Mouse (Mus musculus) CH12.LX (cell line): Measurements from ENCODE around the gene Itprip. TPM values are rescaled to one million over a fixed set of nuclear protein-coding genes. Genes with fewer than 3 reads are reported as not detected.
A peak's percentile ranks its signal among the peaks of the same experiment; 100 is the strongest.

Experiments
- DNase-seq: peaks from one replicate; pipeline ENCODE4 v3.0.0-alpha.2; 2013; ENCODE audit errors: extremely low read depth
- H3K27ac ChIP-seq: 2 replicates; pipeline ENCODE4 v1.5.1; 2012; ENCODE audit warnings: low read depth, mild to moderate bottlenecking, control low read depth, moderate library complexity; ENCODE audit not compliant: insufficient read depth
- H3K27me3 ChIP-seq: replicated peaks from 2 replicates; pipeline ENCODE3; 2012; ENCODE audit warnings: inconsistent platforms
- H3K36me3 ChIP-seq, 2 experiments: replicated peaks in 1 of 2; 2 replicates each; pipeline versions ENCODE3 to v1.6.1; 2012; ENCODE audit warnings: inconsistent platforms in 1 of 2, low read length in 1 of 2, mild to moderate bottlenecking in 1 of 2, mixed read lengths in 1 of 2, moderate library complexity in 1 of 2; ENCODE audit not compliant: control insufficient read depth in 1 of 2, insufficient read depth in 1 of 2
- H3K4me1 ChIP-seq, 2 experiments: 2 replicates each; pipeline ENCODE4 v1.6.1; 2012; ENCODE audit warnings: inconsistent platforms in 1 of 2, moderate library complexity in 1 of 2; ENCODE audit not compliant: insufficient read depth in 2 of 2, control insufficient read depth in 1 of 2
- H3K4me2 ChIP-seq: 2 replicates; pipeline ENCODE4 v1.6.1; 2012; ENCODE audit warnings: low read depth, mild to moderate bottlenecking, control low read depth; ENCODE audit not compliant: poor library complexity, insufficient read depth, severe bottlenecking
- H3K4me3 ChIP-seq, 3 experiments: fragments of 150-350 bp in 1 of 3; sonication (generic) in 1 of 3; replicated peaks in 1 of 3; 2 replicates each; pipeline versions ENCODE3 to v1.5.1; 2011 to 2012; ENCODE audit warnings: low read depth in 2 of 3, low read length in 2 of 3, mild to moderate bottlenecking in 2 of 3, moderate library complexity in 2 of 3, control low read depth in 1 of 3, improper control_type of control experiment in 1 of 3, inconsistent platforms in 1 of 3, mixed read lengths in 1 of 3; ENCODE audit not compliant: poor library complexity in 1 of 3
- H3K79me2 ChIP-seq: replicated peaks from 2 replicates; pipeline ENCODE4 v1.6.1; 2012; ENCODE audit warnings: mild to moderate bottlenecking, moderate library complexity; ENCODE audit not compliant: control insufficient read depth, poor library complexity, insufficient read depth, severe bottlenecking; ENCODE audit errors: extremely low read depth
- H3K9ac ChIP-seq: 2 replicates; pipeline ENCODE4 v1.6.1; 2012; ENCODE audit warnings: low read depth, mild to moderate bottlenecking, control low read depth, moderate library complexity; ENCODE audit not compliant: insufficient read depth
- H3K9me3 ChIP-seq: replicated peaks from 2 replicates; pipeline ENCODE3; 2012; ENCODE audit warnings: low read length, inconsistent platforms, mixed read lengths
- BHLHE40 ChIP-seq: IDR thresholded peaks from 2 replicates; pipeline ENCODE4 v1.6.1; 2011; ENCODE audit warnings: mild to moderate bottlenecking, low read depth, low read length, improper control_type of control experiment
- CHD2 ChIP-seq: IDR thresholded peaks from 2 replicates; pipeline ENCODE4 v1.6.1; 2011; ENCODE audit warnings: low read length, improper control_type of control experiment
- E2F4 ChIP-seq: IDR thresholded peaks from 2 replicates; pipeline ENCODE4 v1.6.1; 2011; ENCODE audit warnings: low read depth, low read length, improper control_type of control experiment; ENCODE audit not compliant: insufficient replicate concordance
- GABPA ChIP-seq: IDR thresholded peaks from 2 replicates; pipeline ENCODE4 v1.6.1; 2012; ENCODE audit warnings: low read depth, low read length, improper control_type of control experiment, inconsistent platforms; ENCODE audit not compliant: insufficient replicate concordance
- HCFC1 ChIP-seq: IDR thresholded peaks from 2 replicates; pipeline ENCODE4 v1.6.1; 2012; ENCODE audit warnings: low read depth, mild to moderate bottlenecking, inconsistent platforms, low read length, improper control_type of control experiment
- JUN ChIP-seq: IDR thresholded peaks from 2 replicates; pipeline ENCODE4 v1.6.1; 2011; ENCODE audit warnings: low read depth, mild to moderate bottlenecking, low read length, improper control_type of control experiment, moderate library complexity; ENCODE audit not compliant: insufficient read depth
- JUND ChIP-seq: conservative IDR thresholded peaks from 2 replicates; pipeline ENCODE4 v1.6.1; 2011; ENCODE audit warnings: low read depth, low read length, improper control_type of control experiment
- KAT2A ChIP-seq: IDR thresholded peaks from 2 replicates; pipeline ENCODE4 v1.6.1; 2012; ENCODE audit warnings: low read length, improper control_type of control experiment, inconsistent platforms; ENCODE audit not compliant: insufficient replicate concordance
- MAX ChIP-seq: IDR thresholded peaks from 2 replicates; pipeline ENCODE4 v1.6.1; 2011; ENCODE audit warnings: low read length, improper control_type of control experiment
- MEF2A ChIP-seq: IDR thresholded peaks from 2 replicates; pipeline ENCODE4 v1.6.1; 2014; ENCODE audit warnings: low read depth, mild to moderate bottlenecking, inconsistent platforms, low read length, improper control_type of control experiment, borderline replicate concordance
- MXI1 ChIP-seq: IDR thresholded peaks from 2 replicates; pipeline ENCODE4 v1.6.1; 2011; ENCODE audit warnings: mild to moderate bottlenecking, low read depth, low read length, improper control_type of control experiment
- NRF1 ChIP-seq: IDR thresholded peaks from 2 replicates; pipeline ENCODE4 v1.6.1; 2014; ENCODE audit warnings: low read depth, mild to moderate bottlenecking, inconsistent platforms, low read length, improper control_type of control experiment, moderate library complexity
- POLR2A ChIP-seq: IDR thresholded peaks from 2 replicates; pipeline ENCODE4 v1.6.1; 2011; ENCODE audit warnings: low read depth, mild to moderate bottlenecking, improper control_type of control experiment, low read length
- RAD21 ChIP-seq: IDR thresholded peaks from 2 replicates; pipeline ENCODE4 v1.6.1; 2011; ENCODE audit warnings: low read depth, mild to moderate bottlenecking, low read length, improper control_type of control experiment, moderate library complexity
- RCOR1 ChIP-seq: conservative IDR thresholded peaks from 2 replicates; pipeline ENCODE4 v1.6.1; 2012; ENCODE audit warnings: low read depth, mild to moderate bottlenecking, inconsistent platforms, low read length, improper control_type of control experiment
- SIN3A ChIP-seq: IDR thresholded peaks from 2 replicates; pipeline ENCODE4 v1.6.1; 2012; ENCODE audit warnings: low read length, improper control_type of control experiment, inconsistent platforms
- SMC3 ChIP-seq: IDR thresholded peaks from 2 replicates; pipeline ENCODE4 v1.6.1; 2011; ENCODE audit warnings: low read depth, low read length, improper control_type of control experiment
- USF1 ChIP-seq: IDR thresholded peaks from 2 replicates; pipeline ENCODE4 v1.6.1; 2014; ENCODE audit warnings: low read depth, mild to moderate bottlenecking, inconsistent platforms, low read length, improper control_type of control experiment
- USF2 ChIP-seq: conservative IDR thresholded peaks from 2 replicates; pipeline ENCODE4 v1.6.1; 2011; ENCODE audit warnings: low read depth, low read length, improper control_type of control experiment
- ZC3H11A ChIP-seq: IDR thresholded peaks from 2 replicates; pipeline ENCODE4 v1.6.1; 2012; ENCODE audit warnings: low read depth, mild to moderate bottlenecking, inconsistent platforms, low read length, improper control_type of control experiment
- ZKSCAN1 ChIP-seq: IDR thresholded peaks from 2 replicates; pipeline ENCODE4 v1.6.1; 2012; ENCODE audit warnings: low read depth, inconsistent platforms, low read length, improper control_type of control experiment, borderline replicate concordance
- ZMIZ1 ChIP-seq: IDR thresholded peaks from 2 replicates; pipeline ENCODE4 v1.6.1; 2012; ENCODE audit warnings: low read depth, mild to moderate bottlenecking, inconsistent platforms, low read length, improper control_type of control experiment
- ZNF384 ChIP-seq: IDR thresholded peaks from 2 replicates; pipeline ENCODE4 v1.6.1; 2012; ENCODE audit warnings: low read depth, low read length, improper control_type of control experiment, inconsistent platforms
- dilution Hi-C: fragments of 300-500 bp; cut with MboI; formaldehyde crosslinking; loops from 2 replicates; pipeline ENCODE4 v1.14.3; 2020; ENCODE audit warnings: low sequenced_read_pairs; ENCODE audit not compliant: extremely low pct_unique_long_range_greater_than_20kb, extremely low pct_ligation_motif_present
- in situ Hi-C: fragments of 300-500 bp; cut with MboI; formaldehyde crosslinking; loops from 3 replicates; pipeline ENCODE4 v1.14.3; 2019; ENCODE audit warnings: low sequenced_read_pairs, low pct_ligation_motif_present, low pct_unique_long_range_greater_than_20kb, mixed read lengths
- polyA plus RNA-seq: library from polyadenylated mRNA; unstranded; fragments of >175 nt; gene quantifications from 2 replicates; pipeline ENCODE4 v1.2.1, GENCODE M21; 2012; ENCODE audit warnings: low read depth; ENCODE audit not compliant: insufficient read length
- total RNA-seq, 2 experiments: library from RNA; depleted of rRNA; stranded (reverse); fragments of 300-350 nt in 1 of 2; fragments of >200 nt in 1 of 2; gene quantifications; 2 replicates each; pipeline ENCODE4 v1.2.3; 2012 to 2014

The Itprip gene
- total and polyA plus RNA-seq, 3 experiments: 9.5 to 10.9 (median 9.9) TPM

DNA sequence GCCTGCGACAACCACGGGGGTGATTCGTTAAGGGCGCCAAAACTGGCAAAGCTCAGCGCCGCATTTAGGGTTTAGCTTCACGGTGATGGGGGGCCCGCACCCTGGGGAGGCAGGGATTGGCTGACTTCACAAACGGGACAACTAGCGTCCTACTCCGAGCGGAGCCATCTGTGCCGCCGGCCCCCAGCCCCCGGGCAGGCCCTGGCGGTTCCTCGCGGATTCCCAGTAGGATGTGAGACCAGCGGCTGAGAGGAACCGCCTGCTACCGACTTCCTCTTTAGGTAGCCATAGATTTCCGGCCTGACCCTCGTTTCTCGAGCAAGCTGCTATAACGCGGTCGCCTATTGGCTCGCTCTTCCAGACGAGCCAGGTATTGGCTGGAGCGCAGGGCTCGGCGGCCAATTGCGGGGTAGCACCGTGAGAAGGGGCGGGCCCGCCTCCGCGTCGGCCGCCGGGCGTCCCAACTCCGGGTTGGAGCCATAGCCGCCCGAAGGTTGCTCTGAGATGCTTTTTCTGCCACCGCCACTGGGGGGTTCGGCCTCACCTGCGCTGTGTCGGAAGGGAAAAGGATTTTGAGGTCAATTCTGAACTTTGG is 53.6 kb downstream of the Itprip start, which contains the start of gene Gsto2 (continued):
- TF ChIP-seq ZMIZ1: peak; percentile 70
- TF ChIP-seq JUND: no peak
- peak; percentile 58; the same call in 1 of the 2 replicates for TF ChIP-seq SIN3A
- TF ChIP-seq ZNF384: no peak
- peak; percentile 86 for TF ChIP-seq POLR2A
- no peak for TF ChIP-seq SMC3
- TF ChIP-seq BHLHE40: no peak
- TF ChIP-seq E2F4: no peak
- no peak for TF ChIP-seq RCOR1
- peak; percentile 82 for TF ChIP-seq HCFC1
- TF ChIP-seq KAT2A: peak; percentile 71; the same call in 1 of the 2 replicates
- TF ChIP-seq MXI1: peak; percentile 69; the same call in 1 of the 2 replicates
- peak; percentile 51 for TF ChIP-seq MEF2A
- no peak for TF ChIP-seq USF1
- TF ChIP-seq GABPA: no peak; the same call in 1 of the 2 replicates
- TF ChIP-seq ZKSCAN1: no peak
- TF ChIP-seq JUN: no peak
- TF ChIP-seq ZC3H11A: no peak

DNA sequence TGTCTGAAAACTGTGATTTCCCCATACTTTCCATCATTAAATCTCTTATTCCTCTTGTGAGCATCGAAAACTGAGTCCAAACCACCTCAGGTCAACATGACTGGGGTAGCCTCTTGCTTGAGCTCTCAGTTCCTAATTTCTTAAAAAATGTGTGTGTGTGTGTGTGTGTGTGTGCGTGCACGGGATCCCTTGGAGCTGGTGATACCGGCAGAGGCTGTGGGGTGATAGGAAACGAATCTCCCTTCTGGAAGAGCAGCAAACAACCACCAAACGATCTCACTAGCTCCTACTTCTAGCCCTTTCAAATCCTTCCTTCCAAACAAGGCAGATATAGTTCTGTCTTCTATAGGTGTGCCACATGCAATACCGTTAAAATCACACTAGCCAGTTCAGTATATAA is 54.4 kb downstream of the Itprip start:
- Histone ChIP-seq H3K27ac (no peak overlapping the region), H3K79me2 (no peaks in the 10 kb centered on the region), H3K9ac (peak overlapping the region; percentile 98), H3K9me3 (no peaks in the 10 kb centered on the region), H3K27me3 (peaks cover 1% of the 10 kb centered on the region), H3K4me1 (peaks cover 8 to 24% of the 10 kb centered on the region in 2 experiments), H3K36me3 (peaks cover 22 to 33% of the 10 kb centered on the region in 2 experiments), H3K4me2 (peak overlapping the region; percentile 96), H3K4me3 (peak overlapping the region; percentile 62 to 98 (median 77))
- DNase-seq: no peak
- in situ Hi-C loops: loop anchor here (25.0 kb wide), 1 partner anchor 502 kb away; no protein-coding TSS in a partner anchor
- dilution Hi-C loops: no loop called here
- no peak for TF ChIP-seq RAD21
- no peak for TF ChIP-seq NRF1
- peak; percentile 45; the same call in 1 of the 2 replicates for TF ChIP-seq BHLHE40
- no peak for TF ChIP-seq MEF2A
- TF ChIP-seq USF2: no peak
- TF ChIP-seq CHD2: no peak
- no peak for TF ChIP-seq GABPA
- no peak for TF ChIP-seq MAX
